Mouse (Mus musculus): ENCODE data around the gene Snrpc. TPM values are rescaled to one million over a fixed set of nuclear protein-coding genes. Genes with fewer than 3 reads are reported as not detected.

Snrpc gene
- total and polyA plus RNA-seq, 3 experiments, result 121 to 575 (median 127) TPM

- Histone ChIP-seq H3K36me3 (replicated peaks) (peaks cover 71% of the 10 kb centered on the region), H3K27me3 (ENCODE audit: insufficient read depth, low read length) (no peaks in the 10 kb centered on the region), H3K9me3 (replicated peaks) (0 out of 2 replicates have a peak, but pooled peaks cover 2% of the 10 kb centered on the region), H3K4me3 (ENCODE audit: low read depth, low read length) (no peak overlapping the region), H3K4me1 (ENCODE audit: insufficient read depth, low read depth, low read length) (peaks cover 51% of the 10 kb centered on the region)
- TF ChIP-seq GATA1 (IDR thresholded peaks at IDR 0.05; ENCODE audit: borderline replicate concordance, low read length) (no peak), CTCF (IDR thresholded peaks at IDR 0.05; ENCODE audit: low read depth, low read length) (no peak), POLR2AphosphoS5 (IDR thresholded peaks at IDR 0.05; ENCODE audit: insufficient replicate concordance, low read depth, low read length) (no peak), GATA2 (IDR thresholded peaks at IDR 0.05; ENCODE audit: borderline replicate concordance, low read depth, low read length) (no peak), TAL1 (conservative IDR thresholded peaks at IDR 0.05; ENCODE audit: low read depth, low read length) (no peak)
- DNase-seq (ENCODE audit: low spot score), result no peak
- ATAC-seq (ENCODE audit: extremely low read depth, insufficient number of reproducible peaks, low FRiP score, poor library complexity, severe bottlenecking), result no peak
Observed at GRCm38 (mm10) chr17:27796780-27797179, 41.2 kb upstream of the Snrpc start.

- DNase-seq (ENCODE audit: low spot score) (no peak), ATAC-seq (ENCODE audit: extremely low read depth, insufficient number of reproducible peaks, low FRiP score, poor library complexity, severe bottlenecking) (no peak)
- peaks cover 72% of the 10 kb centered on the region for H3K36me3 ChIP-seq (replicated peaks)
- peaks cover 54% of the 10 kb centered on the region for H3K4me1 ChIP-seq (ENCODE audit: insufficient read depth, low read depth, low read length)
- no peaks in the 10 kb centered on the region for H3K27me3 ChIP-seq (ENCODE audit: insufficient read depth, low read length)
- TF ChIP-seq POLR2AphosphoS5 (IDR thresholded peaks at IDR 0.05; ENCODE audit: insufficient replicate concordance, low read depth, low read length) (no peak), CTCF (IDR thresholded peaks at IDR 0.05; ENCODE audit: low read depth, low read length) (no peak), GATA1 (IDR thresholded peaks at IDR 0.05; ENCODE audit: borderline replicate concordance, low read length) (no peak), TAL1 (conservative IDR thresholded peaks at IDR 0.05; ENCODE audit: low read depth, low read length) (no peak), GATA2 (IDR thresholded peaks at IDR 0.05; ENCODE audit: borderline replicate concordance, low read depth, low read length) (no peak)
- H3K4me3 ChIP-seq (ENCODE audit: low read depth, low read length), result no peak overlapping the region; the same call in 1 of the 2 replicates
- 0 out of 2 replicates have a peak, but pooled peaks cover 2% of the 10 kb centered on the region for H3K9me3 ChIP-seq (replicated peaks)
Observed at GRCm38 (mm10) chr17:27797341-27797872, 40.5 kb upstream of the Snrpc start.

- peak; percentile 75 for ATAC-seq (ENCODE audit: extremely low read depth, insufficient number of reproducible peaks, low FRiP score, poor library complexity, severe bottlenecking)
- DNase-seq (ENCODE audit: low spot score), result peak; percentile 8
Observed at GRCm38 (mm10) chr17:27799771-27800584, 38.0 kb upstream of the Snrpc start.

GRCm38 (mm10) chr17:27800710-27801648, 37.0 kb upstream of the Snrpc start:
- Histone ChIP-seq H3K4me3 (ENCODE audit: low read depth, low read length) (no peak overlapping the region; the same call in 1 of the 2 replicates), H3K4me1 (ENCODE audit: insufficient read depth, low read depth, low read length) (peaks cover 71% of the 10 kb centered on the region), H3K27me3 (ENCODE audit: insufficient read depth, low read length) (no peaks in the 10 kb centered on the region), H3K9me3 (replicated peaks) (0 out of 2 replicates have a peak, but pooled peaks cover 2% of the 10 kb centered on the region), H3K36me3 (replicated peaks) (peaks cover 63% of the 10 kb centered on the region)
- no peak for TF ChIP-seq GATA2 (IDR thresholded peaks at IDR 0.05; ENCODE audit: borderline replicate concordance, low read depth, low read length)
- no peak for TF ChIP-seq CTCF (IDR thresholded peaks at IDR 0.05; ENCODE audit: low read depth, low read length)
- DNase-seq (ENCODE audit: low spot score) (no peak), ATAC-seq (ENCODE audit: extremely low read depth, insufficient number of reproducible peaks, low FRiP score, poor library complexity, severe bottlenecking) (no peak)

More at GRCm38 (mm10) chr17:27799771-27800584, 38.0 kb upstream of the Snrpc start:
- peaks cover 65% of the 10 kb centered on the region for H3K4me1 ChIP-seq (ENCODE audit: insufficient read depth, low read depth, low read length)
- peaks cover 72% of the 10 kb centered on the region for H3K36me3 ChIP-seq (replicated peaks)
- H3K27me3 ChIP-seq (ENCODE audit: insufficient read depth, low read length), result no peaks in the 10 kb centered on the region
- H3K4me3 ChIP-seq (ENCODE audit: low read depth, low read length), result peak overlapping the region; percentile 46; the same call in 1 of the 2 replicates
- H3K9me3 ChIP-seq (replicated peaks), result 0 out of 2 replicates have a peak, but pooled peaks cover 2% of the 10 kb centered on the region
- TF ChIP-seq GATA1 (IDR thresholded peaks at IDR 0.05; ENCODE audit: borderline replicate concordance, low read length), result no peak
- TF ChIP-seq CTCF (IDR thresholded peaks at IDR 0.05; ENCODE audit: low read depth, low read length), result no peak
- no peak for TF ChIP-seq GATA2 (IDR thresholded peaks at IDR 0.05; ENCODE audit: borderline replicate concordance, low read depth, low read length)
- no peak for TF ChIP-seq POLR2AphosphoS5 (IDR thresholded peaks at IDR 0.05; ENCODE audit: insufficient replicate concordance, low read depth, low read length)
- TF ChIP-seq TAL1 (conservative IDR thresholded peaks at IDR 0.05; ENCODE audit: low read depth, low read length), result no peak

- Histone ChIP-seq H3K27me3 (ENCODE audit: insufficient read depth, low read length) (no peaks in the 10 kb centered on the region), H3K9me3 (replicated peaks) (0 out of 2 replicates have a peak, but pooled peaks cover 2% of the 10 kb centered on the region), H3K36me3 (replicated peaks) (peaks cover 61% of the 10 kb centered on the region), H3K4me1 (ENCODE audit: insufficient read depth, low read depth, low read length) (peaks cover 68% of the 10 kb centered on the region), H3K4me3 (ENCODE audit: low read depth, low read length) (no peak overlapping the region)
- DNase-seq (ENCODE audit: low spot score) (no peak), ATAC-seq (ENCODE audit: extremely low read depth, insufficient number of reproducible peaks, low FRiP score, poor library complexity, severe bottlenecking) (no peak)
- TF ChIP-seq GATA1 (IDR thresholded peaks at IDR 0.05; ENCODE audit: borderline replicate concordance, low read length) (no peak), CTCF (IDR thresholded peaks at IDR 0.05; ENCODE audit: low read depth, low read length) (no peak), GATA2 (IDR thresholded peaks at IDR 0.05; ENCODE audit: borderline replicate concordance, low read depth, low read length) (no peak), TAL1 (conservative IDR thresholded peaks at IDR 0.05; ENCODE audit: low read depth, low read length) (no peak), POLR2AphosphoS5 (IDR thresholded peaks at IDR 0.05; ENCODE audit: insufficient replicate concordance, low read depth, low read length) (no peak)
Observed at GRCm38 (mm10) chr17:27803752-27804151, 34.2 kb upstream of the Snrpc start.

Measured in G1E (cell line).